ENCODE assay signal across 7 mouse cellular contexts in genomic region chr10:78169281-78170042, GRCm38 (mm10). TPM values are rescaled to one million over a fixed set of nuclear protein-coding genes. Genes with fewer than 3 reads are reported as not detected.
A peak's percentile ranks its signal among the peaks of the same experiment; 100 is the strongest.
DNase-seq lines count a peak whose midpoint lies in the region; ATAC-seq lines count a peak whose summit lies in the region.

TSS of gene D10Jhu81e (minus strand) at chr10:78169782.

- H3K4me3 ChIP-seq in intestine, embryonic 16.5 days (ENCODE audit: low read length), result peak within 1 kb of the TSS; percentile 92
- peak within 1 kb of the TSS; percentile 71 for H3K4me3 ChIP-seq in midbrain, embryonic 11.5 days (ENCODE audit: low read depth, low read length)

- H3K36me3 ChIP-seq in intestine, embryonic 16.5 days (ENCODE audit: control insufficient read depth, insufficient read depth, low read length), result peaks cover 11% of the 10 kb centered on the region
- peaks cover 20% of the 10 kb centered on the region for H3K36me3 ChIP-seq in midbrain, embryonic 11.5 days (ENCODE audit: control insufficient read depth, insufficient read depth, low read length)

- peak; percentile 98 for ATAC-seq in intestine, embryonic 16.5 days
- peak; percentile 97 for ATAC-seq in midbrain, embryonic 11.5 days (ENCODE audit: low FRiP score)

- DNase-seq in adrenal gland, adult 8-10 months, result peak; percentile 99
- peak; percentile 99 for DNase-seq in embryo, embryonic 9.5 days (ENCODE audit: extremely low spot score)
- peak; percentile 98 to 99 for DNase-seq in gastrocnemius, postnatal 4 days (ENCODE audit: low spot score in 2 of 2)
- DNase-seq in left cerebral cortex, postnatal 36 days (ENCODE audit: low spot score in 2 of 2), result peak; percentile 99 to 100
- peak; percentile 100 for DNase-seq in midbrain, embryonic 11.5 days (ENCODE audit: low spot score, missing footprints)
- DNase-seq in skeletal muscle tissue, adult 2 months (ENCODE audit: low read depth, low spot score), result peak; percentile 98

- H3K4me1 ChIP-seq in intestine, embryonic 16.5 days (ENCODE audit: control insufficient read depth, insufficient read depth, low read length), result peaks cover 10% of the 10 kb centered on the region
- peaks cover 6% of the 10 kb centered on the region for H3K4me1 ChIP-seq in midbrain, embryonic 11.5 days (ENCODE audit: control insufficient read depth, insufficient read depth, low read length)

- WGBS in intestine, embryonic 16.5 days, result 1% methylated on average over 50 of the region's 50 CpGs
- 3% methylated on average over 50 of the region's 50 CpGs for WGBS in midbrain, embryonic 11.5 days

- peak within 1 kb of the TSS; percentile 91 for H3K9ac ChIP-seq in intestine, embryonic 16.5 days (ENCODE audit: low read depth, low read length)
- peak within 1 kb of the TSS; percentile 77 for H3K9ac ChIP-seq in midbrain, embryonic 11.5 days (ENCODE audit: low read length)

- peak within 1 kb of the TSS; percentile 62 for H3K27ac ChIP-seq in intestine, embryonic 16.5 days (ENCODE audit: low read length)
- H3K27ac ChIP-seq in midbrain, embryonic 11.5 days (ENCODE audit: low read depth, low read length), result no peak within 1 kb of the TSS; the same call in 1 of the 2 replicates

- H3K27me3 ChIP-seq in intestine, embryonic 16.5 days (replicated peaks; ENCODE audit: control insufficient read depth, insufficient read depth, low read length), result no peaks in the 10 kb centered on the region
- H3K27me3 ChIP-seq in midbrain, embryonic 11.5 days (ENCODE audit: control insufficient read depth, insufficient read depth, low read length), result no peaks in the 10 kb centered on the region

- no peaks in the 10 kb centered on the region for H3K9me3 ChIP-seq in intestine, embryonic 16.5 days (ENCODE audit: control insufficient read depth, low read length)
- H3K9me3 ChIP-seq in midbrain, embryonic 11.5 days (ENCODE audit: control insufficient read depth, low read length), result no peaks in the 10 kb centered on the region

- intact Hi-C loops in left cerebral cortex, postnatal 36 days (cut with DNase I), result no loop called here

- H3K4me2 ChIP-seq in intestine, embryonic 16.5 days (ENCODE audit: low read depth, low read length), result peak within 1 kb of the TSS; percentile 84
- H3K4me2 ChIP-seq in midbrain, embryonic 11.5 days, result peak within 1 kb of the TSS; percentile 94

RNA-seq across cellular contexts. Expression of gene D10Jhu81e, which starts in this region (rescaled TPM):
- total RNA-seq in adrenal gland, adult 8-10 months (2022), result 100 to 1,000 TPM; 187 to 284 (median 230) TPM
- total RNA-seq in gastrocnemius, postnatal 4 days (2021), result 100 to 1,000 TPM; 111 to 120 TPM
- 43.8 and 45.7 TPM in 2 replicates for polyA plus RNA-seq in intestine, embryonic 16.5 days (2015; fragmentation: Nextera tagmentation; extraction: Ambion mirVana)
- total RNA-seq in left cerebral cortex, postnatal 36 days (2021), result 100 to 1,000 TPM; 108 to 123 TPM
- 18.4 and 20.9 TPM in 2 replicates for polyA plus RNA-seq in midbrain, embryonic 11.5 days (2014; fragmentation: Nextera tagmentation; extraction: Ambion mirVana)
